Mouse (Mus musculus) c-Kit-positive CD71-negative TER-119-negative erythroid progenitor cells, embryonic 14.5 days (primary cell): ENCODE measurements around the gene Cacng6.

Experiments used
- DNase-seq: peaks from one replicate; pipeline ENCODE4 v3.0.0-alpha.2; 2013; ENCODE audit warnings: low read depth

The Cacng6 gene

DNA sequence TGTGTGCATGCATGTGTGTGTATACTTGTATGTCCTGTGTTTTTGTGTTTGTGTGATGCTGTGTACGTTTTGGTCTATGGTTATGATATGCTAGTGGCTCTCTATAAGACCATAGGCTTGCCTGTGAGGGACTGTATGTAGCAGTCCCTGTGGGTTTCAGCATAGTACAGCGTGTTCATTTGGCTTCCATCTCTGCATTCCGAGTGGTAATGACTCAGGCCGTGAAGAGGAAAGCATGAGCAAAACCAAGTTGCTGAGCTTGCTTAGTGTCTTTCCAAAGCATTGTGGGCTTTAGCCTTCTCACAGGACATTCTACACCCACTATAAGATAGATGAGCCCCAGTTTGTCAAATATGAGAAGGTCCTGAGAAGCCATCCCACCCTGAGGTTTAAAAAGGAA is 39.3 kb downstream of the Cacng6 start:
- DNase-seq: no peak

GRCm38 (mm10) chr7:3468614-3469013 is 44.6 kb downstream of the Cacng6 start:
- DNase-seq: no peak

GRCm38 (mm10) chr7:3472774-3473173 is 48.8 kb downstream of the Cacng6 start:
- no peak for DNase-seq

DNA sequence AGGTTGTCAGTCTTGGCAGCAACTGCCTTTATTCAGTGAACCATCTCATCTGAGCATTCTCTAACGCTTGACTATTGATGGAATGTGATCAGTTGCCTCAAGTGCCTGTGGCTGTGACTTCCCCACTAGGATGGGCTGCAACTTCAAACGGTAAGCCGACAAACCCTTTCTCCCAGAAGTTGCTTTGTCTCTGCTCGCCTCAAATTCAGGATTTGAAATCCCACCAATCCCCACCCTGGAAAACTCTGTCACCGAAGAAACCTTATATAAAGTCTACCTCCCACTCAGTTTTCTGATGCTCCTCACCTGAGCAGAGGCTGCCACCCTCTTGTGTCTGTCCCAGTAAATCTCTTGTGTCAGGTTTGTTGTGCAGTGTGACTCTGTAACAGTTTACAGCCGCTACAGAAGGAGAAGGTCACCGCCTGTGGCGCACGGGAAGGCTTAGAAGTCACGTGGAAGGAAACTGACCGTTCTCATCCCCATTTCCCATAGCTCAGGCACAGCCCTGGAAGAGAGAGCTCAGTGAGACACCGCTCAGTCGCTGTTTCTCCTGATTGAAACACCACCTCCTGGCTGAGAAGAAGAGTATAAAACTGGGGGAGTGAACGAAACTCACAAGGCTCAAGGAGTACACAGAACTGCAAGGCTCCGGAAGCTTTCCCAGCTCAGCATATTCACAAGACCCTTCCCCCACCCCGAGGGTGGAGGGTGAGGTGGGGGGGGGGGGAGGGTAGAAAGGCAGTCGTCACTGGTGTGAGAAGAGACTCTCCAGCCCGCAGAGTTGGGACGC is 50.5 kb downstream of the Cacng6 start:
- DNase-seq: no peak

DNA sequence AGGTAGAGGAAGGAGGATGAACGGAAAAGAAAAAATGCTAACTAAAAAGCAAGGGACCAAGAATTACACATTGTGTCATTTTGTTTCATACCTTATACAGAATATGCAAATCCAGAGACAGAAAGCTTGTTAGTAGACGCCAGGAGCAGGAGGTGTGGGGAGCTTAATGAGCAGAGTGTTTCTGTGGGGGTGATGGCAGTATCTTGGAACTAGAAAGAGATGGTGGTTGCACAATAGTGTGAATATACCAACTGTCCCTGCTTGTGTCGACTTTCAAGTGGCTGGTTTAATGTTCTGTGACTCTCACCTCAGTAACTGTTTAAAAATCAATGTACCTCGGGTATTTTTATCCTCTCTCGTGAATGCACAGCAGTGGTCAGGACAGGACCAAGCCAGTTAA is 52.7 kb downstream of the Cacng6 start:
- no peak for DNase-seq

GRCm38 (mm10) chr7:3481948-3482608 is 58.1 kb downstream of the Cacng6 start:
- no peak for DNase-seq
